Mouse (Mus musculus): Measurements from ENCODE around the gene Vdac2. TPM values are rescaled to one million over a fixed set of nuclear protein-coding genes. Genes with fewer than 3 reads are reported as not detected.

The Vdac2 gene
- polyA plus RNA-seq, 1 experiment = not detected

DNA sequence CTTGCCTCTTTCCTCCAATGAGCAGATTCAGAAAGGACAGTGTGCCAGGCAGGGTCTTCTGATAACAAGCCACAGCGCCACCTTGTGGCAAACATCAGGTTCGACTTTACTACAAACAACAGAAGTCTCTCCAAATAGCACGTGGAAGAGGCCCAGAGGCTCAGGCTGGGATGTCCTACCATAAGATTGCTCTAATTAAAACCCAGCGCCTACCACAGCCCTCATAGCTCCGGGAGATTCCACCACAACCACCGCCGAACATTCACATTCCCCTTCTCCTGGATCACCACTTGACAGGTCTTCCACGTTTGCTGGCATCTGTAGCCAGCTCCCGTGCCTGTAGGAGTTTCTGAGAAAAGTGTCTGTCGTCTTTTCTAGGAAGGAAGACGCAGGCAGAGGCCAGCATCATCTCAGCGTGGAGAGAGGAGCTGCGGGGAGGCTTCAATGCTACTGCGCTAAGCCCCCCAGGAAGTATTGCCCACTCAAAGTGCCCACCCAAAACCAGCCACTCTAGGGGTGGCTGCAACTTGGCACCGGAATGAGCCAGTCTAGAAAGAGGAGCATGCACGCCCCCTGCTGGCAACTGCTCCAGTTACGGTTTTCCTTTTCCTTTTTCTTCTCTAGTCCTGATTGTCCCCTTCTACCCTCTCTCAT, 28.5 kb downstream of the Vdac2 start:
- no peak overlapping the region for H3K27ac ChIP-seq (ENCODE audit: insufficient read depth, low read depth, low read length)
- no peak overlapping the region for H3K4me3 ChIP-seq (ENCODE audit: insufficient read depth, low read depth, low read length)
- H3K4me1 ChIP-seq (ENCODE audit: control insufficient read depth, insufficient read depth, low read length) = peaks cover 7% of the 10 kb centered on the region
- WGBS = 6% methylated on average over 17 of the region's 17 CpGs
- TF ChIP-seq CTCF (IDR thresholded peaks at IDR 0.05; ENCODE audit: insufficient read depth, low read depth, low read length) (peak; percentile 39; the same call in 1 of the 2 replicates), POLR2A (IDR thresholded peaks at IDR 0.05; ENCODE audit: insufficient read depth, low read depth, low read length) (no peak)

DNA sequence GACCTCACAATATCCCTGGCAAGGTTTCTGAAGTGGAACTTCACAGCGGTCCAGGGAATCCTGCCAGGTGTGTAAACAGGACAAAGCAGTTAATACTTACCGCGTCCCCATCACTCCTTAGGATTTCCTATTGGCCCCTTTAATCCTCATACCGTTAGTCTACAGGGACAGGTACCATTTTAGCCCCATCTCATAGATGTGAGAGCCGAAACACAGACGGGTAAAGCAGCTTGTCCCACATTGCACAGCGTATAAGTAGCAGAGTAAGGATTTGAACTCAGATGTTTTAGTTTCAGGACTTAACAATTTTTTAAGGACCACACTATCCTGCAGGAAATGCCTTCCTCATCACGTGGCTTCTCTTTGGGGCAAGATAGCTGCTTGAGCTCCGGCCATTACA, 29.2 kb downstream of the Vdac2 start:
- Histone ChIP-seq H3K27ac (ENCODE audit: insufficient read depth, low read depth, low read length) (no peak overlapping the region), H3K4me1 (ENCODE audit: control insufficient read depth, insufficient read depth, low read length) (peaks cover 7% of the 10 kb centered on the region), H3K4me3 (ENCODE audit: insufficient read depth, low read depth, low read length) (no peak overlapping the region)
- 77% methylated on average over 9 of the region's 9 CpGs for WGBS
- TF ChIP-seq POLR2A (IDR thresholded peaks at IDR 0.05; ENCODE audit: insufficient read depth, low read depth, low read length) (no peak), CTCF (IDR thresholded peaks at IDR 0.05; ENCODE audit: insufficient read depth, low read depth, low read length) (no peak)

DNA sequence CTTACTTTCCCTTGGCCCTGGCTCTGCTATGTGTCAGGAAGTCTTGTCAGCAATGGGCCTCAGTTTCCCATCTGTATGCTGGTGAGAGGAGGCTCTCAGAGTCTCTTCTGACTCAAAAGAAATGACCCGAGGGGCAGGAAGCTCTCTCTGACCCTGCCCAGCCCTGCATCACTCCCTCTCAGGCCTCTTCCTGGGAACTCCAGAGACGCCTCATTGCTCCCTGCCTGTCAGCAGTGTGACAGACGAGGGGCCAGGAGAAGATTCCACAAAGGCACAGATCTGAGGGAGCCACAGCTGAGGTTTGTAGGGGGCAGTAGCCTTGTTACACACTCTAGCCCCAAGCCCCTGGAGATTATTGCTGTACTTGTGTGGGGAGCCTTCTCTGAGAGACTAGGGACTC, 30.9 kb downstream of the Vdac2 start:
- Histone ChIP-seq H3K4me1 (ENCODE audit: control insufficient read depth, insufficient read depth, low read length) (peaks cover 7% of the 10 kb centered on the region), H3K27ac (ENCODE audit: insufficient read depth, low read depth, low read length) (no peak overlapping the region), H3K4me3 (ENCODE audit: insufficient read depth, low read depth, low read length) (no peak overlapping the region)
- WGBS = 74% methylated on average over 3 of the region's 3 CpGs
- no peak for TF ChIP-seq POLR2A (IDR thresholded peaks at IDR 0.05; ENCODE audit: insufficient read depth, low read depth, low read length)
- TF ChIP-seq CTCF (IDR thresholded peaks at IDR 0.05; ENCODE audit: insufficient read depth, low read depth, low read length) = no peak

DNA sequence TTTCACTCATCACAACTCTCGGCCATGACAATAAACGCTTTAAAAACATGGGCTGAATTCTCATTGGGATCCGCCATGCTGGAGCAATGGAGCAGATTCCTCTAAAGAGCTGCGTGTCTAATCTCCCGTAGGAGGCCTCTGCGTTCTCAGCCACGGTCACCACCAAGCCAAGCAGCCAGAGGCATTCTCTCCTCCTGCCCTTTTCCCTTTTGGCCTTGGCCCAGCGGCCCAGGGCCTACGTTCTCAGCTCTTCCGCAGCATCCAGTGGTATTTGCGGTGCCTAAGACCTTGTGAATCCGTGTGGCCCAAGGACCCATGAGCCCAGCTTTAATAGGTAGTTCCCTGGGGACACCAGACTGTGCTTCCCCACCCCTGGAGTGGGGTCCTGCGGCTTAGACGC, 31.8 kb downstream of the Vdac2 start:
- 92% methylated on average over 14 of the region's 14 CpGs for WGBS
- Histone ChIP-seq H3K27ac (ENCODE audit: insufficient read depth, low read depth, low read length) (no peak overlapping the region), H3K4me3 (ENCODE audit: insufficient read depth, low read depth, low read length) (no peak overlapping the region), H3K4me1 (ENCODE audit: control insufficient read depth, insufficient read depth, low read length) (peaks cover 7% of the 10 kb centered on the region)
- TF ChIP-seq POLR2A (IDR thresholded peaks at IDR 0.05; ENCODE audit: insufficient read depth, low read depth, low read length) (no peak), CTCF (IDR thresholded peaks at IDR 0.05; ENCODE audit: insufficient read depth, low read depth, low read length) (no peak)

DNA sequence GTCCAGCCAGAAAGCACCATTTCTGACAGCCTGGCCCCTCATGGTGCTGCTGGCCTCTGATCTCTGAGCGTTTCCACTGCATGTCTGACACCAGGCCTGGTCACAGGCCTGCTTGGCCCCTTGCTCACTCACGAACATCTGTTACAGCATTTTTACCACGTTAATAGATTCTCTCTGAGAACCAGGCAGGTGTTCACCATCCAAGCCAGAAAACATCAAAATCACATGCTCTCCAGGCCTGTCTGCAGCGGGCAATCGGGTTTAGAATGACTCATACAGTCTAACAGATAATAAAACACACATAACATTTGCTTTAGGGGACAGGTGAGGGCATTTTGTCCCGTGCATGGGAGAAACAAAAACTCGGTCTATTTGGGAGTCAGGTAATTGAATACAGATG, 41.3 kb downstream of the Vdac2 start:
- 70% methylated on average over 7 of the region's 7 CpGs for WGBS
- no peak for TF ChIP-seq CTCF (IDR thresholded peaks at IDR 0.05; ENCODE audit: insufficient read depth, low read depth, low read length)
- no peak for TF ChIP-seq POLR2A (IDR thresholded peaks at IDR 0.05; ENCODE audit: insufficient read depth, low read depth, low read length)
- Histone ChIP-seq H3K27ac (ENCODE audit: insufficient read depth, low read depth, low read length) (no peak overlapping the region), H3K4me1 (ENCODE audit: control insufficient read depth, insufficient read depth, low read length) (no peaks in the 10 kb centered on the region), H3K4me3 (ENCODE audit: insufficient read depth, low read depth, low read length) (no peak overlapping the region)

DNA sequence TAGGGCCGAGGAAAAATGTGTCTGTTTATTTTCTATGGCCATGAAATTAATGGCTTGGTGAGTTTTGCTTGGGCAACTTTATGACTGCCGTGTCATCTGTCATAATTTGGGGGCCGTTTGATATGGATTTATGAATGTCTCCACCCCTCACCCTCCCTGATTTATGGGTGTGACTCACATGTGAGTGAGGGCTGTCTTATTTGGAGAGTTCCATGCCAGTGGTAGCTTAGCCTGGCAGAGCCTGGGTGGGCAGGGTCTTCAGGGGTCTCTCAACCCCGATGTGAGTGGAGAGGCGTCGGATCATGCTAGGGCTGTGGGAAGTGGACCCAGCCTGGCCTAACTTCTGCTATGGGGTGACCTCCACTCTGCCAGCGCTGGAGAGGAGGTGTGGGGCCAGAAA, 41.8 kb downstream of the Vdac2 start:
- no peaks in the 10 kb centered on the region for H3K4me1 ChIP-seq (ENCODE audit: control insufficient read depth, insufficient read depth, low read length)
- H3K27ac ChIP-seq (ENCODE audit: insufficient read depth, low read depth, low read length) = no peak overlapping the region
- WGBS = 87% methylated on average over 7 of the region's 7 CpGs
- no peak overlapping the region for H3K4me3 ChIP-seq (ENCODE audit: insufficient read depth, low read depth, low read length)
- no peak for TF ChIP-seq POLR2A (IDR thresholded peaks at IDR 0.05; ENCODE audit: insufficient read depth, low read depth, low read length)
- no peak for TF ChIP-seq CTCF (IDR thresholded peaks at IDR 0.05; ENCODE audit: insufficient read depth, low read depth, low read length)

DNA sequence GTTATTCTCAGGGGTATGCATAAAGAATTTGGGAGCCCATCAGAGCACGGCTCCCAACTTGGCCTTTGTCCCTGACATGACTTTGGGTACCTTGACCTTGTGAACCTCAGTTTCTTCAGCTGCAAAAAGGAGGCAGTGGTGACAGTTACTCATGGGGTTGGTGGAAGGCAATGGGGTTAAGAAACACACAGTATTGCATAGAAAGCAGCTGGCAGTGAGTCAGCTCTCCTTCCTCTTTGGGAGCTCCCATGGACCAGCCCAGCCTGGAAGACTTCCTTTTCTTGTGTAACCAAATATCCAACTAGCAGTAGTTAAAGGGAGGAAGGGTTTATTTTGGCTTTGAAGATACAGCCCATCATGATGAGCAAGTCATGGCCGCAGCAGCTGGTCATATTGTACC, 65.4 kb downstream of the Vdac2 start:
- WGBS = 75% methylated on average over 2 of the region's 2 CpGs
- Histone ChIP-seq H3K27ac (ENCODE audit: insufficient read depth, low read depth, low read length) (no peak overlapping the region), H3K4me1 (ENCODE audit: control insufficient read depth, insufficient read depth, low read length) (no peaks in the 10 kb centered on the region), H3K4me3 (ENCODE audit: insufficient read depth, low read depth, low read length) (no peak overlapping the region)
- no peak for TF ChIP-seq CTCF (IDR thresholded peaks at IDR 0.05; ENCODE audit: insufficient read depth, low read depth, low read length)
- TF ChIP-seq POLR2A (IDR thresholded peaks at IDR 0.05; ENCODE audit: insufficient read depth, low read depth, low read length) = no peak

DNA sequence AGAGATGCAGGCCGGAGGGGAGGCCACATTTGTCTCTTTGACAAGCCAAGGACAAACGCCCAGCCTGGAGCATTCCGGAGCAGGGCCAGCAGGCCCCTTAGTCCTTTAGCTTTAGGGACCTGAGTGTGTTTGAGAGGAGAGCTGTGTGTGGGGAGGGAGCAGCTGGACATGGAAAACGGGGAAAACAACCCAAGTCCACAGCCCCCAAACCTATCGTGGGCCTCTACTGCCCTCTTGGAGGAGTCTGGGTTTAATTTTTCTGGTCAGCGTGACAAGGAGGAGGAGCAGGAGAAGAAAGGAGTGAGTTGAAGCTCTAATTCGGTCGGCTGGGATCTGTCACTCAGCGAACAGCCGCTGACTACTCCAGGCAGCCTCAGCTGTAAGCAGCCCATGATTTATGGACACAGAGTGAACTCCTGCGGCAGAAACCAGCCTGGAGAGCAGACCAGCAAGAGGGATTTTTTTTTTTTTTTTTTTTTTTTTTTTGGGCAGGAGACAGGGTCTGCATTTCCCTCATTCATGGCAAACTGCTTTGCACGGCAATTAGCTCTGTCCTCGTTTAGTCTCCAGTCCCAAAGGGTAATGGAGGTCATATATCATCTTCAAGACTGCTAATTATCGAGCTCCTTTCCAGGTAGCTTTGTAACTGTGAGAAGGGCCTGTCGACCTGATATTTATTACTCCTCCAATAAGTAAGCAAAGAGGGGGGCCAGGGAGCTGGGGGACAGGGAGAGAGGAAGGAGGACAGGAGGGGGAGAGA, 66.7 kb downstream of the Vdac2 start:
- no peak for TF ChIP-seq POLR2A (IDR thresholded peaks at IDR 0.05; ENCODE audit: insufficient read depth, low read depth, low read length)
- TF ChIP-seq CTCF (IDR thresholded peaks at IDR 0.05; ENCODE audit: insufficient read depth, low read depth, low read length) = no peak
- no peak overlapping the region for H3K4me3 ChIP-seq (ENCODE audit: insufficient read depth, low read depth, low read length)

DNA sequence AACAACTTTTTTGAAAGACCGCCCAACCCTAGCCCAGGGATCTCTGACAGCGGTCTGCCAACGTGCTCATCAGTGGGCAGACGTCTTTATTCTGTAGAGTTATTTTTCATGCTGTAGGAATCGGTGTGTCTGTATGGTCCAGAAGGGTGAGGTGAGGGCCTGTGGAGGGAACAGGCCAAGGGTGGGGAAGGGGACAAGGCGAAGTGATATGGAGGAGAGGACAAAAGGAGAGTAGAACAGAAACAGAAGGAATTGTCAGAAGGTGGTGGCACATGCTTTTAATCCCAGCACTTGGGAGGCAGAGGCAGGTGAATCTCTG, 67.3 kb downstream of the Vdac2 start:
- WGBS = 89% methylated on average over 6 of the region's 6 CpGs
- Histone ChIP-seq H3K4me1 (ENCODE audit: control insufficient read depth, insufficient read depth, low read length) (no peaks in the 10 kb centered on the region), H3K4me3 (ENCODE audit: insufficient read depth, low read depth, low read length) (no peak overlapping the region), H3K27ac (ENCODE audit: insufficient read depth, low read depth, low read length) (no peak overlapping the region)
- no peak for TF ChIP-seq POLR2A (IDR thresholded peaks at IDR 0.05; ENCODE audit: insufficient read depth, low read depth, low read length)
- TF ChIP-seq CTCF (IDR thresholded peaks at IDR 0.05; ENCODE audit: insufficient read depth, low read depth, low read length) = no peak

More for the DNA sequence above, 66.7 kb downstream of the Vdac2 start:
- Histone ChIP-seq H3K27ac (ENCODE audit: insufficient read depth, low read depth, low read length) (no peak overlapping the region), H3K4me1 (ENCODE audit: control insufficient read depth, insufficient read depth, low read length) (no peaks in the 10 kb centered on the region)
- 55% methylated on average over 15 of the region's 15 CpGs for WGBS

Other genes with a start within 250 kb of the Vdac2 start
- not detected in 2 replicates for gene Dupd1, start 110.7 kb upstream of the Vdac2 start, polyA plus RNA-seq (2012; ENCODE audit: insufficient read depth, insufficient read length, low replicate concordance, missing spikeins)
- not detected in 2 replicates for gene Samd8, start 74.7 kb upstream of the Vdac2 start, polyA plus RNA-seq (2012; ENCODE audit: insufficient read depth, insufficient read length, low replicate concordance, missing spikeins)
- gene Dusp13, start 74.1 kb upstream of the Vdac2 start, polyA plus RNA-seq (2012; ENCODE audit: insufficient read depth, insufficient read length, low replicate concordance, missing spikeins) = not detected in 2 replicates
- not detected in 2 replicates for gene Comtd1, start 23.7 kb downstream of the Vdac2 start, polyA plus RNA-seq (2012; ENCODE audit: insufficient read depth, insufficient read length, low replicate concordance, missing spikeins)
- not detected in 2 replicates for gene Zfp503, start 164.4 kb downstream of the Vdac2 start, polyA plus RNA-seq (2012; ENCODE audit: insufficient read depth, insufficient read length, low replicate concordance, missing spikeins)
- gene Lrmda, start 194.5 kb downstream of the Vdac2 start, polyA plus RNA-seq (2012; ENCODE audit: insufficient read depth, insufficient read length, low replicate concordance, missing spikeins) = not detected in 2 replicates

Measured in olfactory bulb, adult 2 months (tissue).